Mouse (Mus musculus) CH12.LX (cell line): ENCODE measurements around the gene Tcl1b5.
A peak's percentile ranks its signal among the peaks of the same experiment; 100 is the strongest.
"Not testable (repeated sequence)": the region's sequence is repeated elsewhere in the genome, so short reads cannot be mapped to it uniquely, and the experiment has no call there.

Experiments
- CHD2 ChIP-seq: IDR thresholded peaks from 2 replicates; pipeline ENCODE4 v1.6.1; 2011; ENCODE audit warnings: low read length, improper control_type of control experiment
- CTCF ChIP-seq, 2 experiments: IDR thresholded peaks in 1 of 2; conservative IDR thresholded peaks in 1 of 2; 2 replicates each; pipeline ENCODE4 v1.5.1; 2011 to 2012; ENCODE audit warnings: low read depth in 2 of 2, low read length in 2 of 2, improper control_type of control experiment in 1 of 2, inconsistent platforms in 1 of 2, mild to moderate bottlenecking in 1 of 2, moderate library complexity in 1 of 2
- ELF1 ChIP-seq: IDR thresholded peaks from 2 replicates; pipeline ENCODE4 v1.6.1; 2014; ENCODE audit warnings: low read depth, mild to moderate bottlenecking, inconsistent platforms, low read length, improper control_type of control experiment
- EP300 ChIP-seq: IDR thresholded peaks from 2 replicates; pipeline ENCODE4 v1.6.1; 2011; ENCODE audit warnings: low read length, improper control_type of control experiment
- JUN ChIP-seq: IDR thresholded peaks from 2 replicates; pipeline ENCODE4 v1.6.1; 2011; ENCODE audit warnings: low read depth, mild to moderate bottlenecking, low read length, improper control_type of control experiment, moderate library complexity; ENCODE audit not compliant: insufficient read depth
- KAT2A ChIP-seq: IDR thresholded peaks from 2 replicates; pipeline ENCODE4 v1.6.1; 2012; ENCODE audit warnings: low read length, improper control_type of control experiment, inconsistent platforms; ENCODE audit not compliant: insufficient replicate concordance
- MAX ChIP-seq: IDR thresholded peaks from 2 replicates; pipeline ENCODE4 v1.6.1; 2011; ENCODE audit warnings: low read length, improper control_type of control experiment
- PAX5 ChIP-seq: IDR thresholded peaks from 2 replicates; pipeline ENCODE4 v1.6.1; 2012; ENCODE audit warnings: low read length, inconsistent platforms, mixed read lengths
- POLR2A ChIP-seq: IDR thresholded peaks from 2 replicates; pipeline ENCODE4 v1.6.1; 2011; ENCODE audit warnings: low read depth, mild to moderate bottlenecking, improper control_type of control experiment, low read length
- SMC3 ChIP-seq: IDR thresholded peaks from 2 replicates; pipeline ENCODE4 v1.6.1; 2011; ENCODE audit warnings: low read depth, low read length, improper control_type of control experiment
- ZKSCAN1 ChIP-seq: IDR thresholded peaks from 2 replicates; pipeline ENCODE4 v1.6.1; 2012; ENCODE audit warnings: low read depth, inconsistent platforms, low read length, improper control_type of control experiment, borderline replicate concordance

- not testable (repeated sequence) for TF ChIP-seq ELF1, ZKSCAN1, PAX5, JUN, MAX, POLR2A, SMC3, EP300, KAT2A, CHD2
- peak; percentile 21 to 34 for TF ChIP-seq CTCF (conservative IDR thresholded peaks at IDR 0.05 in 1 of 2, IDR thresholded peaks at IDR 0.05 in 1 of 2; ENCODE audit: low read depth in 2 of 2, low read length in 2 of 2)
These were observed 12.8 kb downstream of the Tcl1b5 start for GRCm38 (mm10) chr12:105188980-105189379.
